Mouse (Mus musculus) embryonic facial prominence, embryonic 11.5 days (tissue): ENCODE data around the gene Abhd14b. TPM values are rescaled to one million over a fixed set of nuclear protein-coding genes. Genes with fewer than 3 reads are reported as not detected.
A peak's percentile ranks its signal among the peaks of the same experiment; 100 is the strongest.

Source experiments
- ATAC-seq: fragments of 200-750 bp; cut with Nextera tagmentation; replicated peaks from 2 replicates; pipeline ENCODE4 v1.8.0; 2017; ENCODE audit warnings: low read depth; ENCODE audit not compliant: insufficient number of reproducible peaks, low FRiP score, low TSS enrichment
- DNase-seq: peaks from one replicate; pipeline ENCODE4 v3.0.0-alpha.2; 2015; ENCODE audit warnings: low spot score
- H3K27ac ChIP-seq: fragments of 300-500 bp; sonication (generic); replicated peaks from 2 replicates; pipeline ENCODE4 v1.5.1; 2014; ENCODE audit warnings: mild to moderate bottlenecking, low read depth, low read length, control low read depth
- H3K27me3 ChIP-seq: fragments of 300-500 bp; sonication (generic); 2 replicates; pipeline ENCODE4 v1.6.1; 2014; ENCODE audit warnings: mild to moderate bottlenecking, low read length, moderate library complexity, mixed read lengths; ENCODE audit not compliant: control insufficient read depth, insufficient read depth
- H3K36me3 ChIP-seq: fragments of 300-500 bp; sonication (generic); replicated peaks from 2 replicates; pipeline ENCODE4 v1.6.1; 2014; ENCODE audit warnings: low read depth, mild to moderate bottlenecking, low read length, moderate library complexity, mixed read lengths; ENCODE audit not compliant: control insufficient read depth, insufficient read depth
- H3K4me1 ChIP-seq: fragments of 300-500 bp; sonication (generic); 2 replicates; pipeline ENCODE4 v1.6.1; 2014; ENCODE audit warnings: low read length, mixed read lengths; ENCODE audit not compliant: control insufficient read depth, insufficient read depth
- H3K4me2 ChIP-seq: fragments of 300-500 bp; sonication (generic); 2 replicates; pipeline ENCODE4 v1.6.1; 2014; ENCODE audit warnings: low read depth, mild to moderate bottlenecking, control low read depth, low read length, moderate library complexity
- H3K4me3 ChIP-seq: fragments of 300-500 bp; sonication (generic); 2 replicates; pipeline ENCODE4 v1.5.1; 2014; ENCODE audit warnings: low read depth, low read length, control low read depth
- H3K9ac ChIP-seq: fragments of 300-500 bp; sonication (generic); replicated peaks from 2 replicates; pipeline ENCODE4 v1.6.1; 2014; ENCODE audit warnings: mild to moderate bottlenecking, control low read depth, low read length
- H3K9me3 ChIP-seq: fragments of 300-500 bp; sonication (generic); replicated peaks from 2 replicates; pipeline ENCODE4 v1.6.1; 2016; ENCODE audit warnings: mild to moderate bottlenecking, low read length, inconsistent platforms, mixed read lengths; ENCODE audit not compliant: control insufficient read depth
- whole genome bisulfite sequencing: fragments of 180-500 bp; shearing (Covaris S2); extraction: QIAGEN DNeasy Blood & Tissue Kit; methylation state at CpG from one replicate; pipeline ENCODE4 v1.1.7; 2014; 5-methylcytosine and 5-hydroxymethylcytosine counted together
- polyA plus RNA-seq: library from polyadenylated mRNA; unstranded; fragments of >200 nt; fragmentation: Nextera tagmentation; extraction: Ambion mirVana; gene quantifications from 2 replicates; pipeline ENCODE4 v1.2.1, GENCODE M21; 2014

The Abhd14b gene
- polyA plus RNA-seq = 4.9 and 8.8 TPM in 2 replicates

- 0 out of 2 replicates have a peak within 1 kb of the TSS, but pooled peaks have one; percentile 15 for H3K27ac ChIP-seq
Measured at GRCm38 (mm10) chr9:106447348-106447747, at the start of gene Abhd14b, which contains the start of gene Abhd14a. Gene Abhd14b, plus strand, starts transcription at chr9:106447459. Gene Abhd14a, minus strand, starts transcription at chr9:106447678.

DNA sequence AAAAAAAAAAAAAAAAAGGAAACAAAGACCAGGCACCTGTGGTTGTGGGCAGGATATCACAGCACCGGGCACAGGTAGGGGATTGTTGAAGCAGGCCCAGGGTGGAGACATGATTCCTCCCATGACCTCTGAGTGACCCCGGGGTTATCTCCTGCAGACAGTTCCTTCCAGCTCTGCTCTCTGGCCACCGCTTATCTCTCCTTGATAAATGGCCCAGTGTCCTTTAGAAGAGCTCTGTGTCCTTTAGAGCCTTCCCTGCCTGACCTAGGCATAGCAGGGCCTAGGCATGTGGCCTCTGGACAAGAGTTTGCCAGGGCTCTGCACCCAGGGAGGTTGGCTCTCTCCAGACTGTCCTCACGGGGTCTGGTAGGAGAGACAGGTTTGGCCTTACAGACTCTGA lies 49.5 kb upstream of the Abhd14b start:
- Histone ChIP-seq H3K9me3 (no peaks in the 10 kb centered on the region), H3K9ac (no peak overlapping the region), H3K4me2 (no peak overlapping the region), H3K36me3 (no peaks in the 10 kb centered on the region), H3K4me1 (no peaks in the 10 kb centered on the region; the same call in 1 of the 2 replicates), H3K27ac (no peak overlapping the region), H3K4me3 (no peak overlapping the region), H3K27me3 (no peaks in the 10 kb centered on the region)
- 77% methylated on average over 4 of the region's 4 CpGs for WGBS
- DNase-seq (no peak), ATAC-seq (no peak)

More at GRCm38 (mm10) chr9:106447348-106447747, at the start of gene Abhd14b, which contains the start of gene Abhd14a:
- Histone ChIP-seq H3K36me3 (no peaks in the 10 kb centered on the region), H3K4me2 (peak within 1 kb of the TSS; percentile 83), H3K27me3 (no peaks in the 10 kb centered on the region), H3K9me3 (no peaks in the 10 kb centered on the region), H3K4me1 (peaks cover 12% of the 10 kb centered on the region), H3K4me3 (peak within 1 kb of the TSS; percentile 44), H3K9ac (peak within 1 kb of the TSS; percentile 71)
- DNase-seq (peak; percentile 94), ATAC-seq (peak; percentile 62)
- under 1% methylated on average over 24 of the region's 24 CpGs for WGBS

- ATAC-seq (no peak), DNase-seq (no peak)
- Histone ChIP-seq H3K4me1 (no peaks in the 10 kb centered on the region; the same call in 1 of the 2 replicates), H3K4me2 (no peak overlapping the region), H3K4me3 (no peak overlapping the region), H3K27me3 (no peaks in the 10 kb centered on the region), H3K27ac (no peak overlapping the region), H3K36me3 (no peaks in the 10 kb centered on the region), H3K9ac (no peak overlapping the region), H3K9me3 (no peaks in the 10 kb centered on the region)
- WGBS = 76% methylated on average over 9 of the region's 9 CpGs
Measured at GRCm38 (mm10) chr9:106398667-106399311, 48.5 kb upstream of the Abhd14b start.

DNA sequence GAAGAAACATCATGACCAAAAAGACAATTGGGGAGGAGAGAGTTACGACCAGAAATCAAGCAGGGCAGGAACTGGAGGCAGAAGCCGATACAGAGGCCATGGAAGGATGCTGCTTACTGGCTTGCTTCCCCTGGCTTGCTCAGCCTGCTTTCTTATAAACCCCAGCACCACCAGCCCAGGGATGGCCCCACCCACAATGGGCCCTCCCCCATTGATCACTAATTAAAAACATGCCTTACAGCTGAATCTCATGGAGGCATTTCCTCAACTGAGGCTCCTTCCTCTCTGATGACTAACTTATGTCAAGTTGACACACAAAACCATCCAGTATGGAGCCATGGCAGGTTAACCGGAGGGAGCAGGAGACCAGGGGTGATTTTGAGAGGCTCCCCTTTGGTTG lies 47.5 kb upstream of the Abhd14b start:
- no peak for ATAC-seq
- Histone ChIP-seq H3K9me3 (no peaks in the 10 kb centered on the region), H3K9ac (no peak overlapping the region), H3K4me1 (no peaks in the 10 kb centered on the region; the same call in 1 of the 2 replicates), H3K4me3 (no peak overlapping the region), H3K27ac (no peak overlapping the region), H3K36me3 (no peaks in the 10 kb centered on the region), H3K4me2 (no peak overlapping the region), H3K27me3 (no peaks in the 10 kb centered on the region)
- WGBS = 65% methylated on average over 3 of the region's 3 CpGs
- DNase-seq = peak; percentile 68

DNA sequence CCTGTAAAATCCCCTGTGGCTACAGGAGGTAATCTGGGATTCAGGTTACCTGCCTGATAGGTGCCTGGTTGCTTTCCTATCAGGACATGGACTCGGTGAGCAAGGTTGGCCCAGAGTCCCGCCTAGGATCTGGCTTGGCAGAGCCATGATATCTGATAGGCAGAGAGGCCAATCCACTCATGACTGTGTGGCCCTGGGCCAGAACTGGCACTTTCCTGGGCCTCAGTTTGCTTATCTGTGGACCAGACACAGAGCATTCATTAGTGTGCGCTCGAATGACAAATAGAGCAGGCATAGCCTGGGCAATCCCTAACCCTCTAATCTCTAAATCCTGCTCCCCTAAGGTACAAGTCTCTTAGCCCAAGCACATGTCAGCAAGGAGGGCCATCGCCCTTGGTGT lies 45.1 kb upstream of the Abhd14b start:
- WGBS = 82% methylated on average over 5 of the region's 5 CpGs
- H3K9ac ChIP-seq = no peak overlapping the region
- H3K4me3 ChIP-seq = no peak overlapping the region
- H3K4me2 ChIP-seq = no peak overlapping the region
- no peaks in the 10 kb centered on the region for H3K36me3 ChIP-seq
- H3K27me3 ChIP-seq = no peaks in the 10 kb centered on the region
- no peak overlapping the region for H3K27ac ChIP-seq
- H3K4me1 ChIP-seq = no peaks in the 10 kb centered on the region; the same call in 1 of the 2 replicates
- ATAC-seq (no peak), DNase-seq (no peak)
- H3K9me3 ChIP-seq = no peaks in the 10 kb centered on the region

- ATAC-seq (no peak), DNase-seq (no peak)
- H3K4me1 ChIP-seq = no peaks in the 10 kb centered on the region; the same call in 1 of the 2 replicates
- no peak overlapping the region for H3K4me3 ChIP-seq
- no peak overlapping the region for H3K9ac ChIP-seq
- no peak overlapping the region for H3K27ac ChIP-seq
- H3K4me2 ChIP-seq = no peak overlapping the region
- H3K27me3 ChIP-seq = no peaks in the 10 kb centered on the region
- WGBS = 77% methylated on average over 16 of the region's 16 CpGs
- H3K9me3 ChIP-seq = no peaks in the 10 kb centered on the region
- H3K36me3 ChIP-seq = no peaks in the 10 kb centered on the region
Measured at GRCm38 (mm10) chr9:106402607-106403375, 44.5 kb upstream of the Abhd14b start.

GRCm38 (mm10) chr9:106405275-106405674 lies 42.0 kb upstream of the Abhd14b start:
- Histone ChIP-seq H3K9ac (no peak overlapping the region), H3K4me2 (0 out of 2 replicates have a peak overlapping the region, but pooled peaks have one; percentile 2), H3K4me1 (no peaks in the 10 kb centered on the region), H3K27me3 (no peaks in the 10 kb centered on the region), H3K4me3 (no peak overlapping the region), H3K27ac (no peak overlapping the region), H3K36me3 (no peaks in the 10 kb centered on the region), H3K9me3 (no peaks in the 10 kb centered on the region)
- no peak for ATAC-seq
- DNase-seq = no peak
- 30% methylated on average over 6 of the region's 6 CpGs for WGBS
